Mouse (Mus musculus) yolk sac, embryonic 10.5 days (tissue): ENCODE results near the gene Armcx4.
"Not testable (repeated sequence)": the region's sequence is repeated elsewhere in the genome, so short reads cannot be mapped to it uniquely, and the experiment has no call there.

Experiments used
- DNase-seq: peaks from one replicate; pipeline ENCODE4 v3.0.0-alpha.2; 2017; ENCODE audit warnings: low spot score

Armcx4 gene

GRCm38 (mm10) chrX:134686267-134686666 is at the start of gene Armcx4:
Armcx4 (plus strand) TSS chrX:134686519.
- DNase-seq: peak; percentile 63

- no peak for DNase-seq
These were observed 45.1 kb upstream of the Armcx4 start for GRCm38 (mm10) chrX:134641000-134641760.

- no peak for DNase-seq
These were observed 40.0 kb upstream of the Armcx4 start for GRCm38 (mm10) chrX:134646338-134646737.

- DNase-seq: no peak
These were observed 38.9 kb upstream of the Armcx4 start for GRCm38 (mm10) chrX:134647421-134647820.

- DNase-seq: peak; percentile 51
These were observed 38.2 kb upstream of the Armcx4 start for GRCm38 (mm10) chrX:134648031-134648692.

- DNase-seq: no peak
These were observed 34.3 kb upstream of the Armcx4 start for GRCm38 (mm10) chrX:134652061-134652460.

GRCm38 (mm10) chrX:134661586-134661985 is 24.7 kb upstream of the Armcx4 start:
- DNase-seq: no peak

- no peak for DNase-seq
These were observed 11.3 kb upstream of the Armcx4 start for GRCm38 (mm10) chrX:134675022-134675421.

- DNase-seq: no peak
These were observed 10.4 kb upstream of the Armcx4 start for GRCm38 (mm10) chrX:134675959-134676358.

- DNase-seq: no peak
These were observed 1.4 kb upstream of the Armcx4 start for GRCm38 (mm10) chrX:134684936-134685335.

GRCm38 (mm10) chrX:134686739-134687171 is 436 bp downstream of the Armcx4 start:
- peak; percentile 27 for DNase-seq

GRCm38 (mm10) chrX:134689676-134690075 is 3.4 kb downstream of the Armcx4 start:
- DNase-seq: no peak

GRCm38 (mm10) chrX:134690871-134691539 is 4.7 kb downstream of the Armcx4 start:
- DNase-seq: no peak

- DNase-seq: no peak
These were observed 5.2 kb downstream of the Armcx4 start for GRCm38 (mm10) chrX:134691540-134691935.

- no peak for DNase-seq
These were observed 30.5 kb downstream of the Armcx4 start for GRCm38 (mm10) chrX:134716863-134717262.

GRCm38 (mm10) chrX:134717752-134718308 is 31.5 kb downstream of the Armcx4 start, which contains the start of gene Armcx1:
Armcx1 (plus strand) TSS chrX:134717963.
- peak; percentile 60 for DNase-seq

GRCm38 (mm10) chrX:134718524-134718923 is 32.2 kb downstream of the Armcx4 start:
- peak; percentile 64 for DNase-seq

- DNase-seq: not testable (repeated sequence)
These were observed 37.4 kb downstream of the Armcx4 start for GRCm38 (mm10) chrX:134723762-134724161.

- DNase-seq: no peak
These were observed 43.5 kb downstream of the Armcx4 start for GRCm38 (mm10) chrX:134729778-134730177.

- no peak for DNase-seq
These were observed 51.5 kb downstream of the Armcx4 start for GRCm38 (mm10) chrX:134737796-134738195.

GRCm38 (mm10) chrX:134739160-134739559 is 52.8 kb downstream of the Armcx4 start:
- DNase-seq: no peak

GRCm38 (mm10) chrX:134741862-134742261 is 55.5 kb downstream of the Armcx4 start:
- DNase-seq: no peak
